Mouse (Mus musculus): ENCODE results near the gene Tmem230.
"Not testable (repeated sequence)": the region's sequence is repeated elsewhere in the genome, so short reads cannot be mapped to it uniquely, and the experiment has no call there.

DNA sequence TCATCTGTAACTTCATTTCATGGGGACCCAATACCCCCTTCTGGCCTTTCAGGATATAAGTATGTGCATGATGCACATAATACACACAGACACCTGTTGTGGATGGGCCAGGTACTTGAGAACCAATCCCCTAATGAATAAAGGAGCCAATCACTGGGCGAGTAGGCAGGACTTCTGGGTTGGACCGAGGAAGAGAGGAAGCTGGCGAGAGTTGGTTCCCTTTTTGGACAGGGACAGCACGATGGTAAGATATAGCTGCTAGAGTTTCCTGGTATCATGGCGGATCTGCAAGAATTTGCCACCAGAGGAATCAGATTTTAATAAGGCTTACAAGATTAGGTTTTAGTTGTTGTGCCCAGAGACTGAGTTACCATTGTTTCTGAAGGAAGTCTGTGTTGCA lies 38.1 kb upstream of the Tmem230 start:
- TF ChIP-seq POLR2A (IDR thresholded peaks at IDR 0.05; ENCODE audit: borderline replicate concordance, extremely low read depth, insufficient read depth, insufficient read length, poor library complexity, severe bottlenecking); CTCF (IDR thresholded peaks at IDR 0.05; ENCODE audit: borderline replicate concordance, extremely low read depth, insufficient read depth, insufficient read length): not testable (repeated sequence)

All from brain, embryonic 14.5 days (tissue).